Mouse (Mus musculus): ENCODE results near the gene Usp10.

Usp10 gene

DNA sequence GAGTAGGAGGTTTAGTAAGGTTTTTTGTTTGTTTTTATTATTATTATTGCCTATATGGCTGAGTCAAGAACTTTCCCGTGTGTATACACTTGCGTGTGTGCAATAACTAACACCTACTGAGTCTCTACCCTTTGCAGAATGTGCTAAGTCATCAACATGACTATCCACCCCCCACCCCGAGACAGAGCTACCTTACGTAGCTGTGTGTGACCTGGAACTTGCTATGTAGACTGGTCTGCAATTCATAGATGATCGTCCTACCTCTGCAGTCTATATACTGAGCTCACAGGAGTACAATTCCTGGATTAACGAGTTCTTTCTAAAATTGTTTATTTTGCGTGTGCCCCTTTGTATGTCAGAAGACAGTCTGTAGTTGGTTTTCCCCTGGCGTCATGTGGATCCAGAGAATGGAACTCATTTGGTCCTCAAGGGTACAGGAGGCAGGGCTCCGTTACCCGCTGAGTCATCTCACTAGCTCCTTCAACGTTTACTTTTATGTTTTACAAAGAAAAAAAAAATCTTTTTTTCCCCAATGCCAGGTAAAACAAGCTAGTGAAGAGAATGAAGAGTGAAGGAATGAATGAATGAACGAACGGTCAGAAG is at the start of gene Usp10:
TSS of gene Usp10 (plus strand) at position 417 of the 603 bp plus-strand sequence.
- peak; percentile 39 for DNase-seq (ENCODE audit: low spot score)

DNA sequence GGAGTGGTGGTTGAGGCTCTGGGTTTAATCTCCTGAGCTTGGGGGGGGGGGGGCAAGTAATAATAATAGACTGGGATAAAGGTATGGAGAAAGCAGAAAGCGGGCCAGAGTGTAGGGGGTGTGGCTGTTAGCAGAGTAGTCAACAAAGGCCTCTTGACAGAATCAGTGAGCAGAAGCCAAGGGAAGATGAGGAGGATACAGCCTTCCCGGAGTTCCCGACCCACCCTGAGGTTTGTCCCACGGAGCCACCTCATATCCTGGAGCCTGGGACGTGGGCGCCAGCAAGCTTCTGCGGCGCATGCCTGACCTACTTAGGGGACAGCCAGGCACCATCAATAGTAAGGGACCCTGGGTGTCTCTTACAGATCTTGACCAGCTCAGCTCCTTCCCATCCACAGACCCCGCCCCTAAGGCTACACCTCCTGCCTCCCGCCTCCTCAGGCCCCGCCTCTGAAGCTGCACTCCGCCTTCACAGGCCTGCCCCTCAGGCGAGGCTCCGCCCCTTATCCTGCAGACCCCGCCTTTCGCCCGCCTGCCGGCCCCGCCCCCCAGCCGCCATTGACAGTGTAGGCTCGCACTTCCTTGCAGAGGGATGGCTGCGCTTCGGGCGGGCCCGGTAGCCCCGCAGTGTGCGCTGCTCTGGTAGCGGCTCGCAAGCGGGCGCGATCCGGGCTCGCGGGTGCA is 48.3 kb upstream of the Usp10 start, which contains the start of gene Klhl36:
TSS of gene Klhl36 (plus strand) at position 561 of the 684 bp plus-strand sequence.
- DNase-seq (ENCODE audit: low spot score): peak; percentile 98

DNA sequence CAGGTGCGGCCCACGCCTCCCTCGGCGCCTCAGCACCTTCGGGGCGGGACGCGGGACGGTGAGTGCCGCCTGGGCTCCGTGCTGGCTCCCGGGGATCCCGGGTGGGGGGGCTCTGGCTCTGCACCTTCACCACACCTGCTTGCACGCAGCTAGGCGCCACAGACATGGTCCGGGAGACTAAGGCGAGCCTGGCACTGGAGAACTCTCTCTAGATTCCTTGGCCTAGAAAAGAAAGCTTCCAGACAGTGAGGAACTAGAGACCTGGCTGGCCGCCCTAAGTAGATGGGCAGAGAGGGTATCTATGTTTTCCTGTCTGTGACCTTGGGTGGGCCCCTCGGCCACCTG is 47.8 kb upstream of the Usp10 start:
- no peak for DNase-seq (ENCODE audit: low spot score)

DNA sequence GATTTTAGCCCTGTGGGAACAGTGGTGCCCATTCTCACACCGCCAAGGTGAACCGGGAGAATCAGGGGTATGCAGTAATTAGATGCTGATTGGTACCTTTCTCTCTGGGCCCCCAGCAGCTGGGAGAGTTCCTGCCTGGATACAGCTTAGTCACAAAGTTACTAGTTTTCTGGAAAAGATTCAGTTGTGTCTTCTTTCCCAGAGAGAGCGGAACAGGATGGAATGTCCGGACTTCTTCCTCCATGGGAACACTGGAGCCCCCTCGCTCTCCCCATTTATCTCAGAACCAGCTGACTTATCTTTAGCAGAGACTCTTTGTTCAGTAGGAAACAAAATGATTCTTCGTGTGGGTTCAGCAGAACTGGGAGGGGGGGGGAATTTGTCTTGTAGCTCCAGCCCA is 47.4 kb upstream of the Usp10 start:
- peak; percentile 29 for DNase-seq (ENCODE audit: low spot score)

DNA sequence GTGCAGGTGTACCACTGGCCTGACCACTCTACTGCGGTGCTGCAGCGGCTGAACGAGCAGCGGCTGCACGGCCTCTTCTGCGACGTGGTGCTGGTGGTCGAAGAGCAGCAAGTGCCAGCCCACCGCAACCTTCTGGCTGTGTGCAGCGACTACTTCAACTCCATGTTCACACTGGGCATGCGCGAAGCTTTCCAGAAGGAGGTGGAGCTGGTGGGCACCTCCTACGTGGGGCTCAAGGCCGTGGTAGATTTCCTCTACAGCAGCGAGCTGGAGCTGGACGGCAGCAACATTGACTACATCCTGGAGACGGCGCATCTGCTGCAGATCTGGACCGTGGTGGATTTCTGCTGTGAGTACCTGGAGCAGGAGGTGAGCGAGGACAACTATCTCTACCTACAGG is 40.5 kb upstream of the Usp10 start:
- DNase-seq (ENCODE audit: low spot score): no peak

DNA sequence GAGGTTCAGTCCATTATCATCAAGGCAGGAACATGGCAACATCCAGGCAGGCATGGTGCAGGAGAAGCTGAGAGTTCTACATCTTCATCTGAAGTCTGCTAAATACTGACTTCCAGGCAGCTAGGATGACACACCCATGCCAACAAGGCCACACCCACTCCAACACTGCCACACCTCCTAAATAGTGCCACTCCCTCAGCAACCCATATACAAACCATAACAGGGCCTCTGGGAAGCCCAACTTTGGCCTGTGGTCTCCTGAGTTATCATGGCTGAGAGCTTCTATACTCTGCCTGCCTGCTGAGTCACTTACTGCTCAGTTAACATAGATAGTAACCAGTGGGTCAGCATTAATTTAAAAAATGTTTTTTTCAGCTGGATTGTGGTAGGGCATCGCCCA is 37.0 kb upstream of the Usp10 start:
- DNase-seq (ENCODE audit: low spot score): no peak

DNA sequence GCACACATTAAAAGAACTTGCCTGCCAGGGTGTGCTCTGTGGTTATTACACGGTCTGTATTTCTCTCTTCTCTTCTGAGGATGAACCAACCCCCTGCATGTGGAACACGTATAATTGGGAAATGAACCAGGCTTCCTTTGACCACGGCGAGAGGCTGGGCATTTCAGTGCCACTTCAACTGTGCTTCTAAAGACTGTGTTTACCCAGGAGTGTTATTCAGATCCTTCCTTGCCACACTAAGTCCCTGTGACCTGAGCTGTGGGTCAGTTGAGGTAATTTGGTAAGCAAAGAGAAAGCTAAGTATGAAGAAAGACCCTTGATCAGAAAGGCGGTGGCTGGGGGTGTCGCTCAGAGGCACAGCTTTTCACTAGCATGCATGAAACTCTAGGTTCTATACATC is 28.9 kb upstream of the Usp10 start:
- DNase-seq (ENCODE audit: low spot score): no peak

DNA sequence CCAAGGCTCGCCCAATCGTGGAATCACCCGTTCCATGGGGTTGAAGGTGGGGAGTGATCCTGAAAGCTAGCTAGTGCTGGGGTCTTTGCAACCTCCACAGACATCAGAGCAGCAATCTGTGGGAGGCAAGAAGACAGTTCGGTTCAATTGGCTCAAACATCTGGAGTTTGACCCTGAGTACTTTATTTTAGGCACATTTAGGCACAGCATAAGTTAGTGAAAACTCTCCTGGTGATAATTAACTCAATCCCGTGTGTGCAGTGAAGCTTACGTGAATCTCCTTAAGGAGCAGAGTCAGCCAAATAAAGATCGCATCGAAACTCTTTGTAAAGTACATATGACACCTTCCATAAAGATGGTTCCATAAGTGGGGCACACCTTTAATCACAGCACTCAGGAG is 28.2 kb upstream of the Usp10 start:
- DNase-seq (ENCODE audit: low spot score): no peak

DNA sequence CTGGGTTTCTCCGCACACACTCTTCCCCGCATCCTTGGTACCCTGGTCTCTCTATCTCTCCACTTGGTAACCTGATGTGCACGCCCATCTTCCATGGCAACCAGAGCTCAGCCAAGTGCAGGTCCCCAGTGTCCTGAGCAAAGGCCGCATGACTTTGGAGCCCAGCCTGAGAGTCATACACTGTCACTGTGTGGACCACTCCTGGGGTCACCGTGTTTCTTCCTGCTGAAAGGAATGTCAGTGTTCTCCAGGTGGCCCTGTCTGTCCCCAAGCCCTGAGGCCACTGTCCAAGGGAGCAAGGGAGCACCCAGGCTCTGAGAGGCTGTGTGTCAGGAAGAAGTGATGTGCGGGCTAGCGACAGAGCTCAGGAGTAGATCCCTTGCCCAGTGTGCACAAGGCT is 26.9 kb upstream of the Usp10 start:
- no peak for DNase-seq (ENCODE audit: low spot score)

DNA sequence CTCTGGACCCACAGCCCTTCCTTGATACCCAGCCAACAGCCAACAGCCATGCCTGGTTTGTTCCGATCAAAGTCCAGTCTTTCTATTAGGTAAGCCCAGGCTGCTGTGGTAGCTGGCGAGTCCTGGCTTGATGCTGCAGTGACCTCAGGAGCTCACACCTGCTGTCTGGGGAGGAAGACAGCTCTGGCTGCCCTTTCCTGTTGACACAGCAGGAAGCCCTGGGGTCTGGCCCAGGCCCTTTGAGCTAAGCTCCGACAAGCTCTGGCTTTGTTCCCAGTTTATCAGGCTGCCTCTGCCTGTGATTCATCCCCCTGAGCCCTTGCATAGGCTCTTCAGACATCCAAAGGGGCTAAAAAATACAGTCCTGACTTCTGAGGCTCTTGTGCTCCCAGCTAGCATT is 24.5 kb upstream of the Usp10 start:
- no peak for DNase-seq (ENCODE audit: low spot score)

DNA sequence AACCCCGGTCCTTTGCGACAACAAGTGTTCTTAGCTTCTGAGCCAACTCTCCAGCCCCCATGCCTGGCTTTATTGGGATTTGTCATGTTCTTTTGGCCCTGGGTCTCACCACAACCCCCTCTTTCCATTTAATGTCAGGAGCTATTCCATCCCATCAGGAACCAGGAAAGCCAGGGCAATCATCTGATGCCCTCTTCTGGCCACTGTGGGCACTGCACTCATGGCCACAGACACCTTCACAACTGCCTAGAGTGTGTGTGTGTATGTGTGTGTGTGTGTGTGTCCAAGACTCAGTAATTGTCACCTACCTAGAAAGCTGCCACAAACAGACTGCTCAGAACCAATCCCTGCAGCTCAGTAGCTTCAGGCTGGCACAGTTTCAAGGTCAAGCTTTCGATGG is 23.0 kb upstream of the Usp10 start:
- DNase-seq (ENCODE audit: low spot score): peak; percentile 64

DNA sequence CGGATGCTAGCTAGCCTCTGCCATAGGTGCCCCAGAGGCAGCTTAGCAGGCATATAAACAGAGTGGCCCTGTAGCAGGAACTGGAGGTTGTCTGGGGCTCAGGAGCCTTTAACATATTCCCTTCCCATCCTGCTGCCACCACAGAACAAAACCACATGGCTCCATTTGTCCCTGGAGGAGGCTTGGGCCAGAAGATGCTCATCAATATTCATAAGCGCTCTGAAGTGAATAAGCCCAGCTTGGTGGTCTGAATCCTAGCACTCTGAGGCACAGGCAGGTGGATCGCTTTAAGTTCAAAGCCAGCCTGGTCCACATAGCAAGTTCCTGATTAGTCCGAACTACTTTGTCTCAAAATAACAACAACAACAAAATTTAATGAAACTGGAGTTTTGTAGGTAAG is 22.1 kb upstream of the Usp10 start:
- no peak for DNase-seq (ENCODE audit: low spot score)

DNA sequence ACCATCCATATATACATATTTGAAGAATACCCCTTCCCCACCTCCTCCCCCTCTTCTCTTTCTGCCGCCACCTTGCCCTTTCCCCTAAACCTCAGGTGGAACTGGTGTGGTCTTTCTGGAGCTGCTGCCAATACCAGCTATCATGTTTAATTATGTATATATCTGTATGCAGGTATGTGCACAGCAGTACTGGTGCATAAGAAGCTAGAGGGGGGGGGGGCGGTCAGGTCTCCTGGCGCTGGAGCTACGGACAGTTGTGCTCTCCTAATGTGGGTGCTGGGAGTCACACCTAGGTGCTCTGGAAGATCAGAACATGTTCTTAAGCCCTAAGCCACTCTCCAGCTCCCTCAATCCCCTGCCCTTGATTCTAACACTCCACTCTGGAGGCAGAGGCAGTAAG is 13.1 kb upstream of the Usp10 start:
- DNase-seq (ENCODE audit: low spot score): no peak

DNA sequence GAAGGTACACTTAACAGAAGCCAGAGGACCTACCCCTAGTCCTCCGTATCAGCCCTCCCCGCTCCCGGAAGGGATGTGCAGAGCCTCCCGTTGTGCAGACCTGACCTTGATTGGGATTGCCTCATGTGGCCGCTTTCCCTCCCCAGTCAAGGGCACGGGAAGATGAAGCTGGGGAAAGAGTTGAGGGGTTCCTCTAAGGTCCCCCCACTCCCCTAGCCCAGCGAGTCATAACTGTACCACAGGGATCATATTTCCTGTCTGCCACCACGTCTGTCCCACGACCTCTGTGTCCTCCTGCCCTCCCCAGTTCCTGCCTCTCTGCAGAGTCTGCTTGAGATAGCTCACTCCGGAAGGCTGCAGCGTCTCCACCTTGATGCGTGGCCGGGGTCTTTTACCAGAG is 12.2 kb upstream of the Usp10 start:
- no peak for DNase-seq (ENCODE audit: low spot score)

DNA sequence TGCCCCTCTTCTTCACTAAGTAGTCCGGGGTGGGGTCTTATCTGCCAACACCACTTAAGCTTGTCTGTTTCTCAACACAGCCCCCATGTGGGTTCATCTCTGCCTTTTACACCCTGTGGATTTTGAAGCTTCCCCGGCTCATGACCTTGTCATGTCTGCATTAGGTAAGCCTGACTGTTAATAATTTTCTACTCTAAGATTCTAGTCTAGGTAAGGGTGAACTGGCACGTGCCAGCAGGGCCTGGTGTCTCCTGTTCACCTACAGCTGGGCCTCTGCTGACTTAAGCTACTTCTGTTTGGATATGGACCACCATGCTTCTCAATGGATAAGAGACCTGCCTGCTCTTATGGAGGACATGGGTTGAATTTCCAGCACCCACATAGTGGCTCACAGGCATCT is 8.8 kb upstream of the Usp10 start:
- no peak for DNase-seq (ENCODE audit: low spot score)

DNA sequence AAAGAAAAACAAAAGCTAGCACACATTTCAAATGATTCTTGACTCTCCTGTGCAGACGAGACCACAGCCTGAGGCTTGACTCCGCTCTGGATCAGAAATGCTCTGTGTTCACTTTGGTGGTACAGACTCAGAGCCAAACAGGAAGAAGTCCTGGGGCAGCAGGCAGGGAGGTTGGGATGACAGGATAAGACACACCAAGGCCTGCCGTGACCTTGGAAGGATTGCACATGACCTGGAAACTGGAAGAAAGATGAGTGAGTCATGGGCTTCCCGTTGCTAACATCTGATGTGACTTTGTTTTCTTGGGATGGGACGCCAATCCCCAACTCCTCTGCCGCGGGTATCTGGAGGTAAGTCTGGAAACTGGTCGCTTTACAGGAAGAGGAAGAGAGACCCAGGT is 8.2 kb upstream of the Usp10 start:
- no peak for DNase-seq (ENCODE audit: low spot score)

DNA sequence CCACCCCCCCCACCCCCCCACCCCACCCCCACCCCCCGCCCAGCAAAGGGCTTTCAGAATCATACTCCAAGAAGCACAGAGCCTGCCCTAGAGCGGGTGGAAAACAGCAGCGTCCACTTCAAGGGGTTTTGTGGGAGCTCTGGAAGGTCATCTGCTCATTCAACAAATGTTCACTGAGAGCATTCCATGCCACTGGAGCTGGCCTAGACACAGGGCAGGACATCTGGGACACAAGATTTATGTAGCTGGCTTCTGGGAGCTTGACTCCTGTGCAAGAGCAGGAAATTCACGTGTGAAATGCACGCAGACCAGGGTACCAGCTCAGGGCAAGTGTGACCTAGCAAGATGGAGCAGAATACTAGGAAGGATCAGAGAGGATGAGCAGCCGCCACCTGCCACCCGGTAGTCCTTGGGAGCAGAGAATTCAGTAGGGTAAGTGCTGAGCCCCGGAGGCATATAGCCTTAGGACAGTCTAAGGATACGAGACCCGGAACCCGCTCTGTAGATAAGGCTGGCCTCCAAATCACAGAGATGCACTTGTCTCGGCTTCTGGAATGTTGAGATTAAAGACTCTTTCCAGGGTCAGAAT is 5.7 kb upstream of the Usp10 start:
- DNase-seq (ENCODE audit: low spot score): no peak

DNA sequence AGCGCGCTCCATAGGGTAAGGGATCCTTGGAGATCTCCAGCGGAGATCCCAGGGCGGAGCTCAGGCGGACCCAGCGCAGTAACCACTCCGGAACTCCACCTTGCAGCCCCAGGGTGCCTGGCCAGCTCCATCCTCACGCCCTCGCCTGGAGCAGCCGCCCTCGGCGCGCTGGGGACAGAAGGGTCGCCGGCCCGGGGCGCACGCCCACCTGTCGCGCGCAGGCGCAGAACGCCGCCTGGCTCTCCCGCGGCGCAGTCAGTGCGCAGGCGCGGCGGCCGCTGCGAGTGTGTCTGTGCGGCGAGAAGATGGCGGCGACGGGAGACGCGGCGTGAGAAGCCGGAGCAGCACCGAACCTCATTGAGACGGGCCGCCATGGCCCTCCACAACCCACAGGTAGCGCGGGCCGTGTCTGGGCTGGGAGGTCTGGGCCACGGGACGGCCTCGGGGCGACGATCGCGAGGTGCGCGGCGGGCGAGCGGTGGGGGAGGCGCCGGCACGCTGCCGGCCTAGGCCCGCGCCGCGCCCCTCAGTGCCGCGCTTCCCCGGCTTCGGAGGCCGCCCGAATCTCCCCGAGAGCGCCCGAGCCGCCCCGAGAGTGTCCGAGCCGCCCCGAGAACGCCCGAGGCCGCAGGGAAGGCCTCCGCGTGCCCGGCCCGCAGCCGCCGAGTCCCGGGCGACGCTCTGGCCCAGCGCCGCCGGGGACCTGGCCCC is 542 bp downstream of the Usp10 start, which contains the start of gene Gm20388:
TSS of gene Gm20388 (plus strand) at position 295 of the 711 bp plus-strand sequence.
- peak; percentile 95 for DNase-seq (ENCODE audit: low spot score)

DNA sequence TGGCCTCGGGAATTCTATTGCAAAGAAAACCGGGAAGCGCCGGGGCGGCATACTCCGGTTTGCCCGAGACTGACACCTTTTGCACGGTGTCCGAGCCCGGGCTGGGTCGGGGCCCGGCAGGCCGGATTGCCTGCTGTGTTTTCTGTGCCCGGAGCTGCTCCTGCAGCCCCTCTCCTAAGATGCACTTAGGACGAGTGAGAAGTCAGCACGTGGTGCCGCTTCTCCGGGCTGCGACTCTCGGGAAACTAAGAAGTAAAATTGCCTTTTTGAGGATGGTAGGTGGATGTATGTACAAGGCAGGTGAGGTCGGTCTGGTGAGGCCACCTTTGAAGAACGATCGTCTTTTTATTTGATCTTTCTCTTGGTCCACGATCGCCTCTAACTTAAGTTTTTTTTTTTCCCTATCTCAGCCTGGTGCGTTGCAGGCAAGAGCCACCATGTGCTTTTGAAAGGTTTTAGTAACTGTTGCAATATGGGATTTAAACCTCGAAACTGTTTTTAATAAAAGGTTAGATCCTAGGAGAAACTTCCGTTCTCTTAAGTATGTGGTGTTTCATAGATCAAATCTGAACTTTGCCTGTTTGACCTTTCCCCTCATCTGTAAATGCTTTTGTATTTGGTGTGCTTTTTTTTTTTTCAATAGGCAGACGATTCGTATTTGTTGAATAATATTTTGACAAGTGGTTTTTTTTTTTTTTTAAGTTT is 1.2 kb downstream of the Usp10 start:
- peak; percentile 55 for DNase-seq (ENCODE audit: low spot score)

DNA sequence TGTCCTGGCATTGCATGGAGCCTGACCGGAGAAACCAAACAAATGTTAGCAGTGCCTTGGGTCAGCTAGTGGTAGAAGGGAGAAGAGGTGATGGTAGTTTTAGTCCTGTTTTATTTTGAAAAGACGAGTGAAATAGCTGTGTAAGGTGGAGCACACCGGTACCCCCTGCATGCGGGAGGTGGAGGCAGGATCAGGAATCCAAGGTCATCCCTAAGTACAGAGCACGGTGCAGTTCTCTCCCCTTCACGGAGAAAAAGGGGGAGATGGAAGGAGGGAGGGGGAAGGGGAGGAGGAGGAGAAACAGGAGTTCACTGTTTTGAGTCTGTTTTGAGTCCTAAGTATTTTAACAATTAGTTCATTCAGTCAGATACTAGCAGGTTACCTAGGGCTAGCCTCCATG is 2.5 kb downstream of the Usp10 start:
- DNase-seq (ENCODE audit: low spot score): no peak

DNA sequence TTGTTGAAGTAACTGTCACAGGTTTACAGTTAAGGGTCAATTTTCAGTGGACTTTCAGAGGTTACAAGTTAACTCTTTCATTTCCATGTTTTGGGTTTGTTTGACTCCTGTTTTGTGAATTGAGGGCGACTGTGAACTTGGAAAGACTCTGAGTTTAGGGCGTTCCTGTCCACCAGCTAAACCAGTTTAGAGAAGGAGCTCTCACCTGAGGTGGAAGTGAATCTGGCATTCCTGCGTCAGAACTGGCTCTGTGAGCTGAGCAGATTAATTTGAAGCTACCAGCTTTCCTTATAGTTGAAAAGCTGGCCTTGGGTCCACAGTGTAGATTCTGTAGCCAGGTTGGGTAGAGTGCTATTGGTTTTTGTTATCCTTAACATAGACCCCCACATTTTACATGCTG is 3.0 kb downstream of the Usp10 start:
- no peak for DNase-seq (ENCODE audit: low spot score)

DNA sequence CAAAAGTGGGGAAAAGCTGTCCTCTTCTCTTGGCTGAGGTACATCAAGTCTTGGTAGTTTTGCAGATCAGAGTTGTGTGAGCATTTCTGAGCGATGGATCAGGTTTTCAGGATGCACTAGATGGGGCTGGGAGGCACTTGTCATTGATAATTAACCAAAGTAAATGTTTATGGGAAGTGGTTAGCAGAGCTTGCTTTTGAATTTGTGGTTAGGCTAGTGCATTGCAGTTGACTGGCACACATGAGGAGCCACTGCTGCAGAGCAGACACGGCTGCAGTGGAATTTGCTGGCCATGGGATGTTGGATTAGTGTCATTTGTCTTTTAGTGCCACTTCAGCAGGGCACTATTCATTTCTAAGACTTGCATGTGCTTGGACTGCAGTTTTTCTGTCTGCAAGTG is 4.0 kb downstream of the Usp10 start:
- DNase-seq (ENCODE audit: low spot score): no peak
